Mouse (Mus musculus) layer of hippocampus, adult 2 months (tissue): Measurements from ENCODE around the gene Grwd1. TPM values are rescaled to one million over a fixed set of nuclear protein-coding genes. Genes with fewer than 3 reads are reported as not detected.

Source experiments
- DNase-seq, 2 experiments: peaks; one replicate each; pipeline ENCODE4 v3.0.0; 2022; ENCODE audit warnings: low spot score in 2 of 2
- H3K27ac ChIP-seq: fragments of 200-600 bp; 2 replicates; pipeline ENCODE4 v1.8.1; 2022
- H3K4me3 ChIP-seq: fragments of 200-600 bp; 2 replicates; pipeline ENCODE4 v1.8.1; 2022; ENCODE audit warnings: mild to moderate bottlenecking
- CTCF ChIP-seq: fragments of 200-600 bp; conservative IDR thresholded peaks from 2 replicates; pipeline ENCODE4 v1.8.1; 2022; ENCODE audit warnings: antibody characterized with exemption, mild to moderate bottlenecking, moderate library complexity
- total RNA-seq, 2 experiments: library from RNA; stranded (reverse); gene quantifications; 2 replicates each; pipeline ENCODE4 v1.2.3; 2021

Gene Grwd1
- total RNA-seq, 2 experiments from 2014 or later = 20.5 to 22.7 TPM

GRCm38 (mm10) chr7:45826631-45827030 lies 4.1 kb downstream of the Grwd1 start:
- no peak for TF ChIP-seq CTCF
- Histone ChIP-seq H3K4me3 (no peak overlapping the region), H3K27ac (no peak overlapping the region)
- DNase-seq = no peak

- no peak within 1 kb of the TSS for H3K27ac ChIP-seq
- TF ChIP-seq CTCF = no peak
- H3K4me3 ChIP-seq = no peak within 1 kb of the TSS
- no peak for DNase-seq
Measured at GRCm38 (mm10) chr7:45824598-45824997, 6.1 kb downstream of the Grwd1 start, which contains the start of gene Kcnj14. Kcnj14 (minus strand) TSS chr7:45824782.

GRCm38 (mm10) chr7:45820913-45821312 lies 9.8 kb downstream of the Grwd1 start:
- DNase-seq = no peak
- Histone ChIP-seq H3K27ac (no peak overlapping the region), H3K4me3 (no peak overlapping the region)
- TF ChIP-seq CTCF = no peak

GRCm38 (mm10) chr7:45819843-45820242 lies 10.9 kb downstream of the Grwd1 start:
- DNase-seq = no peak
- no peak overlapping the region for H3K4me3 ChIP-seq
- no peak for TF ChIP-seq CTCF
- H3K27ac ChIP-seq = no peak overlapping the region

DNA sequence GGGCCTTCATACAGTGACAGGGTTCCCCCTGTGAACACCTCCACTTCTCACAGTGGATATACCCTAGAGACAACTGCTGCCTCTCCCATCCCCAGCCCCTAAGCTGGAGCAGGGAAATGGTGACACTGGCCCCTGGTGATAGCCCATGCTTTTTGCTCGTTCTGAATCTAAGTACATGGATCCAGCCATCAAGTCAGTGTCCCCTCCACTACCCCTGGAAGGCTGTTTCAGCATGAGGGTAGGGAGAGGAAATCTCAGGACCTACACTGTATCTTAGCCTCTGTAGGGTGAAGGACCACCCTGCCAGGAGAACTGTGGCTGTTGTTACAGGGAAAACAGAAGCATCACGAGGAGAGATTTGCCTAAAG lies 14.8 kb downstream of the Grwd1 start:
- H3K4me3 ChIP-seq = no peak overlapping the region
- TF ChIP-seq CTCF = no peak
- H3K27ac ChIP-seq = peak overlapping the region; percentile 80; the same call in 1 of the 2 replicates
- no peak for DNase-seq

GRCm38 (mm10) chr7:45815323-45815983 lies 15.3 kb downstream of the Grwd1 start:
- H3K4me3 ChIP-seq = peak overlapping the region; percentile 57; the same call in 1 of the 2 replicates
- TF ChIP-seq CTCF = no peak
- H3K27ac ChIP-seq = peak overlapping the region; percentile 80

GRCm38 (mm10) chr7:45814841-45815240 lies 15.9 kb downstream of the Grwd1 start:
- peak overlapping the region; percentile 80 for H3K27ac ChIP-seq
- H3K4me3 ChIP-seq = peak overlapping the region; percentile 57
- TF ChIP-seq CTCF = no peak
- DNase-seq = no peak

More at GRCm38 (mm10) chr7:45815323-45815983, 15.3 kb downstream of the Grwd1 start:
- DNase-seq = no peak

DNA sequence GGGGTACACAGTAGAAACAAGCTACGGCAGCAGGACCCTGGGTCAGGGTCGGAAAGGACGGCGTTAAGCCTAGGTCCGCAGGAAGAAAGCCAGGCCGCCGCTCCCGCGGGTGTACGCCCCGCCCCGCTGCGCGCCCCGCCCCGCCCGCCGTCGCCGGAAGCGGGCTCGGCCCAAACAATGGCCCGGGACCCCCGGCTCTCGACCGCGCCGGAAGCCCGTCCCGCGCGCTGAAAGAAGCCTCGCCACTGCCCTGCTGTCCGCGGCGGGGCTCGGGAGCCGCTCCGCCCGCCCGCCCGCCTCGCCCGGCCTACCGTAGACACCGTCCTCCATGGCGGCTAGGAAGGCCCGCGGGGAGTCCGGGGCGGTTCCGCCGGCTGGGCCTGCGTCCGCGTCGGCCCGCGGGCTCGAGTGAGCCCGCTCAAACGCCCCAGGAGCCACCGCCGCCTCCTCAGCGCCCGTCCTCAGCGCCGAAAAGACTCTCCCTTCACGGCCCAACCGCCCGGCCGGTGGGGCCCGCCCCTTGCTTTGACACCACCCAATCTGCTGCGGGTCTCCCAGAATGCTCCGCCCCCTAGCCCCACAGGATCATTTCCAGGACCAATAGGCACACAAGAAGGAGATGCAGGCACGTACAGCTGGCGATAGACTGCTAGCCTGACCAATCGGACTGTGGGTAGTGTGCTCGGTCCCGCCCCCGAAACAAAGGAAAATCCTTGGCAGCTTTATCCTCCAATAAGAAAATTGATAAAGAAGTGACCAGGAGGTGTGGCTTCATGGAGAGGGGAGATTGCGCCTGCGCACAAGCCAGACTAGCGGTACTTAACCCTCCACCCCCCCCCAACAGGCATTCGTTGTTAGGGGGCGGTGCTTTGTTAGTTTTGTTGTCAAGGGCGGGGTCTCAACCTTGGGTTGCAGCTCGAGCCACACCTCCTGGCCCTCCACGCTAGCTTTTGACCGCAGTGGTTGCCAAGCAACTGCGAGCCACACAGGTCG lies 16.7 kb downstream of the Grwd1 start, which contains the start of gene Cyth2:
Gene Cyth2, minus strand, starts transcription at position 795 of the 993 bp plus-strand sequence.
- Histone ChIP-seq H3K27ac (peak within 1 kb of the TSS; percentile 98), H3K4me3 (peak within 1 kb of the TSS; percentile 84)
- peak; percentile 98 to 99 for DNase-seq
- no peak for TF ChIP-seq CTCF

- Histone ChIP-seq H3K27ac (peak overlapping the region; percentile 98; the same call in 1 of the 2 replicates), H3K4me3 (peak overlapping the region; percentile 84)
- TF ChIP-seq CTCF = no peak
- no peak for DNase-seq
Measured at GRCm38 (mm10) chr7:45812921-45813320, 17.8 kb downstream of the Grwd1 start.

DNA sequence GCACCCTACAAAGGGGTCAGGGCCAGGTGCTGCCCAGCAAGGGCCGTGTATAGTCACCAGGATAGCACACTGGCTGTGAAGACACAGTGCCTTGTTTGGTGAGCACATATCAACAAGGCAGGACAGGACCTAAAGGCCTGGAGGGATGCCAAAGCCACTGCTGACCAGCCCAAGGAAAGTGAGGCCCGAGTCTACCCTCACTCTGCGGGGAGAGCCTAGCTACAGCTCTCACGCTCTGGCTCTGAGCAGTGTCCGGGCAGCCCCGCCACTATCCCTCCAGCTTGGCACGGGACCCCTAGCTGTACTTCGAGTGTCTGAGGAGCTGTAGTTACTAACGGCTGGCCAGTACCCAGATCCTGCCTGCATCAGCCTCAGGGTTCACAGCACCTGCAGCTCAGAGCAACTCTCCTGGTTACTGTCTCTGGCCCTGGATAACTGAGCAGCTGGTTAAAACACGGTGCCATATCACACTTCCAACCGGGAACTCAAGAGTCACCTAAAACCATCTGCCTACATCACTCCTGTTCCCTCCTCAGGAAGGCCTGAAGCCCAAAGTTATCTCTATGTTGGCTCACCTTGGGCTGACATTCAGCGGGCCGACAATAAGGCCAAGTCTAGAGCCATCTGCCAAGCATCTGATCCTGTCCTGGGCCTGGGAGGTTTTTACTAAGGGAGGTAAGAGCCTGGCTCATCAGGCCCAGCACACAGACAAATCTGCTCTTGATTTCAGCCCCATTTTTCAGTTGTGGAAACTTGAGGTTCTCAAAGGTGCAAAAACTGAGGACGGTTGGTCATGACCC lies 21.3 kb downstream of the Grwd1 start:
- no peak for DNase-seq
- H3K27ac ChIP-seq = peak overlapping the region; percentile 39; the same call in 1 of the 2 replicates
- TF ChIP-seq CTCF = no peak

DNA sequence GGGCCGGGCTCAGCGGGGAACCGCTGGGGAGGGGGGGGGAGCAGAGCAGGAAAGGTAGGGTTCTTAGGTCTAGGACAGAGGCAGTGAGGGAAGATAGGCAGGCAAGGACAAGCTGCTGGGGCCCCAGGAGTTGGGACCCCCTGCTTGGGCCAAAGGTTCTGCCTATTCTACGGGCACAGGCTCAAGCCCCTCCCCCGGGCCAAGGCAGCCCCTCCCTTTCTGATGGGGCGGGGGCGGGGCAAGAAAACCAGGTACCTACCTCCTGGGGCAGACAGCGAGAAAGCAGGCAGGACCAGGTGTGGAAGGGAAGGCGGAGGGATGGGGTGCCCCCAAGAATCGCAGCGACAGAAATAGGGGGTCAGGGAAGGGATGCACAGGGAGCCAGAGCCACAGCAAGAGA lies 22.3 kb downstream of the Grwd1 start:
- Histone ChIP-seq H3K4me3 (no peak overlapping the region), H3K27ac (no peak overlapping the region)
- no peak for DNase-seq
- no peak for TF ChIP-seq CTCF

More for the DNA sequence above, 21.3 kb downstream of the Grwd1 start:
- no peak overlapping the region for H3K4me3 ChIP-seq

GRCm38 (mm10) chr7:45805941-45806340 lies 24.8 kb downstream of the Grwd1 start:
- H3K27ac ChIP-seq = peak overlapping the region; percentile 9; the same call in 1 of the 2 replicates
- TF ChIP-seq CTCF = no peak
- DNase-seq = no peak
- H3K4me3 ChIP-seq = no peak overlapping the region
